Mouse (Mus musculus) CH12.LX (cell line): ENCODE results near the gene Usp49. TPM values are rescaled to one million over a fixed set of nuclear protein-coding genes. Genes with fewer than 3 reads are reported as not detected.

Experiments used
- DNase-seq: peaks from one replicate; pipeline ENCODE4 v3.0.0-alpha.2; 2013; ENCODE audit errors: extremely low read depth
- H3K27ac ChIP-seq: 2 replicates; pipeline ENCODE4 v1.5.1; 2012; ENCODE audit warnings: low read depth, mild to moderate bottlenecking, control low read depth, moderate library complexity; ENCODE audit not compliant: insufficient read depth
- H3K27me3 ChIP-seq: replicated peaks from 2 replicates; pipeline ENCODE3; 2012; ENCODE audit warnings: inconsistent platforms
- H3K36me3 ChIP-seq, 2 experiments: replicated peaks in 1 of 2; 2 replicates each; pipeline versions ENCODE3 to v1.6.1; 2012; ENCODE audit warnings: inconsistent platforms in 1 of 2, low read length in 1 of 2, mild to moderate bottlenecking in 1 of 2, mixed read lengths in 1 of 2, moderate library complexity in 1 of 2; ENCODE audit not compliant: control insufficient read depth in 1 of 2, insufficient read depth in 1 of 2
- H3K4me1 ChIP-seq, 2 experiments: 2 replicates each; pipeline ENCODE4 v1.6.1; 2012; ENCODE audit warnings: inconsistent platforms in 1 of 2, moderate library complexity in 1 of 2; ENCODE audit not compliant: insufficient read depth in 2 of 2, control insufficient read depth in 1 of 2
- H3K4me2 ChIP-seq: 2 replicates; pipeline ENCODE4 v1.6.1; 2012; ENCODE audit warnings: low read depth, mild to moderate bottlenecking, control low read depth; ENCODE audit not compliant: poor library complexity, insufficient read depth, severe bottlenecking
- H3K4me3 ChIP-seq, 3 experiments: fragments of 150-350 bp in 1 of 3; sonication (generic) in 1 of 3; replicated peaks in 1 of 3; 2 replicates each; pipeline versions ENCODE3 to v1.5.1; 2011 to 2012; ENCODE audit warnings: low read depth in 2 of 3, low read length in 2 of 3, mild to moderate bottlenecking in 2 of 3, moderate library complexity in 2 of 3, control low read depth in 1 of 3, improper control_type of control experiment in 1 of 3, inconsistent platforms in 1 of 3, mixed read lengths in 1 of 3; ENCODE audit not compliant: poor library complexity in 1 of 3
- H3K79me2 ChIP-seq: replicated peaks from 2 replicates; pipeline ENCODE4 v1.6.1; 2012; ENCODE audit warnings: mild to moderate bottlenecking, moderate library complexity; ENCODE audit not compliant: control insufficient read depth, poor library complexity, insufficient read depth, severe bottlenecking; ENCODE audit errors: extremely low read depth
- H3K9ac ChIP-seq: 2 replicates; pipeline ENCODE4 v1.6.1; 2012; ENCODE audit warnings: low read depth, mild to moderate bottlenecking, control low read depth, moderate library complexity; ENCODE audit not compliant: insufficient read depth
- H3K9me3 ChIP-seq: replicated peaks from 2 replicates; pipeline ENCODE3; 2012; ENCODE audit warnings: low read length, inconsistent platforms, mixed read lengths
- BHLHE40 ChIP-seq: IDR thresholded peaks from 2 replicates; pipeline ENCODE4 v1.6.1; 2011; ENCODE audit warnings: mild to moderate bottlenecking, low read depth, low read length, improper control_type of control experiment
- CHD1 ChIP-seq: IDR thresholded peaks from 2 replicates; pipeline ENCODE4 v1.6.1; 2012; ENCODE audit warnings: low read depth, low read length, improper control_type of control experiment, inconsistent platforms
- CHD2 ChIP-seq: IDR thresholded peaks from 2 replicates; pipeline ENCODE4 v1.6.1; 2011; ENCODE audit warnings: low read length, improper control_type of control experiment
- E2F4 ChIP-seq: IDR thresholded peaks from 2 replicates; pipeline ENCODE4 v1.6.1; 2011; ENCODE audit warnings: low read depth, low read length, improper control_type of control experiment; ENCODE audit not compliant: insufficient replicate concordance
- ELF1 ChIP-seq: IDR thresholded peaks from 2 replicates; pipeline ENCODE4 v1.6.1; 2014; ENCODE audit warnings: low read depth, mild to moderate bottlenecking, inconsistent platforms, low read length, improper control_type of control experiment
- EP300 ChIP-seq: IDR thresholded peaks from 2 replicates; pipeline ENCODE4 v1.6.1; 2011; ENCODE audit warnings: low read length, improper control_type of control experiment
- GABPA ChIP-seq: IDR thresholded peaks from 2 replicates; pipeline ENCODE4 v1.6.1; 2012; ENCODE audit warnings: low read depth, low read length, improper control_type of control experiment, inconsistent platforms; ENCODE audit not compliant: insufficient replicate concordance
- HCFC1 ChIP-seq: IDR thresholded peaks from 2 replicates; pipeline ENCODE4 v1.6.1; 2012; ENCODE audit warnings: low read depth, mild to moderate bottlenecking, inconsistent platforms, low read length, improper control_type of control experiment
- KAT2A ChIP-seq: IDR thresholded peaks from 2 replicates; pipeline ENCODE4 v1.6.1; 2012; ENCODE audit warnings: low read length, improper control_type of control experiment, inconsistent platforms; ENCODE audit not compliant: insufficient replicate concordance
- MAFK ChIP-seq: IDR thresholded peaks from 2 replicates; pipeline ENCODE4 v1.6.1; 2011; ENCODE audit warnings: low read length, improper control_type of control experiment; ENCODE audit not compliant: insufficient replicate concordance
- MAZ ChIP-seq: IDR thresholded peaks from 2 replicates; pipeline ENCODE4 v1.6.1; 2012; ENCODE audit warnings: low read depth, mild to moderate bottlenecking, inconsistent platforms, low read length, improper control_type of control experiment, moderate library complexity
- MEF2A ChIP-seq: IDR thresholded peaks from 2 replicates; pipeline ENCODE4 v1.6.1; 2014; ENCODE audit warnings: low read depth, mild to moderate bottlenecking, inconsistent platforms, low read length, improper control_type of control experiment, borderline replicate concordance
- MXI1 ChIP-seq: IDR thresholded peaks from 2 replicates; pipeline ENCODE4 v1.6.1; 2011; ENCODE audit warnings: mild to moderate bottlenecking, low read depth, low read length, improper control_type of control experiment
- MYC ChIP-seq: IDR thresholded peaks from 2 replicates; pipeline ENCODE4 v1.6.1; 2011; ENCODE audit warnings: low read depth, mild to moderate bottlenecking, improper control_type of control experiment, low read length
- NELFE ChIP-seq: IDR thresholded peaks from 2 replicates; pipeline ENCODE4 v1.6.1; 2011; ENCODE audit warnings: low read depth, low read length, improper control_type of control experiment
- PAX5 ChIP-seq: IDR thresholded peaks from 2 replicates; pipeline ENCODE4 v1.6.1; 2012; ENCODE audit warnings: low read length, inconsistent platforms, mixed read lengths
- POLR2A ChIP-seq: IDR thresholded peaks from 2 replicates; pipeline ENCODE4 v1.6.1; 2011; ENCODE audit warnings: low read depth, mild to moderate bottlenecking, improper control_type of control experiment, low read length
- POLR2AphosphoS2 ChIP-seq: IDR thresholded peaks from 2 replicates; pipeline ENCODE4 v1.6.1; 2011; ENCODE audit warnings: low read depth, low read length, improper control_type of control experiment
- SIN3A ChIP-seq: IDR thresholded peaks from 2 replicates; pipeline ENCODE4 v1.6.1; 2012; ENCODE audit warnings: low read length, improper control_type of control experiment, inconsistent platforms
- TCF12 ChIP-seq: IDR thresholded peaks from 2 replicates; pipeline ENCODE4 v1.6.1; 2014; ENCODE audit warnings: low read depth, mild to moderate bottlenecking, inconsistent platforms, low read length, improper control_type of control experiment
- UBTF ChIP-seq: IDR thresholded peaks from 2 replicates; pipeline ENCODE4 v1.6.1; 2012; ENCODE audit warnings: low read depth, mild to moderate bottlenecking, inconsistent platforms, low read length, improper control_type of control experiment, moderate library complexity
- USF2 ChIP-seq: conservative IDR thresholded peaks from 2 replicates; pipeline ENCODE4 v1.6.1; 2011; ENCODE audit warnings: low read depth, low read length, improper control_type of control experiment
- ZC3H11A ChIP-seq: IDR thresholded peaks from 2 replicates; pipeline ENCODE4 v1.6.1; 2012; ENCODE audit warnings: low read depth, mild to moderate bottlenecking, inconsistent platforms, low read length, improper control_type of control experiment
- ZKSCAN1 ChIP-seq: IDR thresholded peaks from 2 replicates; pipeline ENCODE4 v1.6.1; 2012; ENCODE audit warnings: low read depth, inconsistent platforms, low read length, improper control_type of control experiment, borderline replicate concordance
- ZMIZ1 ChIP-seq: IDR thresholded peaks from 2 replicates; pipeline ENCODE4 v1.6.1; 2012; ENCODE audit warnings: low read depth, mild to moderate bottlenecking, inconsistent platforms, low read length, improper control_type of control experiment
- dilution Hi-C: fragments of 300-500 bp; cut with MboI; formaldehyde crosslinking; loops from 2 replicates; pipeline ENCODE4 v1.14.3; 2020; ENCODE audit warnings: low sequenced_read_pairs; ENCODE audit not compliant: extremely low pct_unique_long_range_greater_than_20kb, extremely low pct_ligation_motif_present
- in situ Hi-C: fragments of 300-500 bp; cut with MboI; formaldehyde crosslinking; loops from 3 replicates; pipeline ENCODE4 v1.14.3; 2019; ENCODE audit warnings: low sequenced_read_pairs, low pct_ligation_motif_present, low pct_unique_long_range_greater_than_20kb, mixed read lengths
- polyA plus RNA-seq: library from polyadenylated mRNA; unstranded; fragments of >175 nt; gene quantifications from 2 replicates; pipeline ENCODE4 v1.2.1, GENCODE M21; 2012; ENCODE audit warnings: low read depth; ENCODE audit not compliant: insufficient read length
- total RNA-seq, 2 experiments: library from RNA; depleted of rRNA; stranded (reverse); fragments of 300-350 nt in 1 of 2; fragments of >200 nt in 1 of 2; gene quantifications; 2 replicates each; pipeline ENCODE4 v1.2.3; 2012 to 2014

Gene Usp49
- total and polyA plus RNA-seq, 3 experiments, result 2.6 to 4.3 (median 3.4) TPM

DNA sequence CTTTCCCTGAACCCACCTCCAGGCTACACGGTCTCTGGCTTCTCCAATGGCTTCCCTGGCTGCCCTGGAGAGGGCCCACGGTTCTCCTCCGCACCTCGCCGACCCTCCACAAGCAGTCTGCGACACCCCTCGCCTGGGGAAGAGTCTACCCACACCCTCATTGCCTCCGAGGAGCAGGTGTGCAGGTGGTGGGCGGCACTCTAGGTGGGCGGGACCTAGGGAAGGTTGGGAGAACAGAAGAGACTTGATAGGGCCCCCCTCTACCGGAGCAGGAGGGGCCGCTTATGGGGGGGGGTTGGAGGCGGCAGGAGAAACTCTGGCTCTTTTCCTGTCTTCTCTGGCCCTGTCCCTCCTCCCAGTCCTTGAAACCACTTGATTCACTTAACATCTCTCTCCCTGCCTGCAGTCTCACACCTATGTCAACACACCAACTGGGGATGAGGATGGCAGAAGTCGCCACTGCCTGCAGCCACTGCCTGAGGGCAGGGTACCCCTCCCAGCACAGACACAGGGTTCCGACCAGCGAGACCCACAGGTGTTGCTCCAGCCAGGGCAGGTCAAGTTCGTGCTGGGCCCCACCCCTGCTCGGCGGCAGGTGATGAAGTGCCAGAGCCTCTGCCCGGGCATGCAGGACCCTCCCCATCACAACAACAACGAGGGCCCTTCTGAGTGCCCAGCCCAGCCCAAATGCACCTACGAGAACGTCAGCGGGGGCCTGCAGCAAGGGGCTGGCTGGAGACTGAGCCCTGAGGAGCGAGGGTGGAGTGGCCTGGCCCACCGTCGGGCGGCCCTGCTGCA lies 72.3 kb downstream of the Usp49 start:
- dilution Hi-C loops (no loop called here), in situ Hi-C loops (no loop called here)
- H3K4me2 ChIP-seq, result no peak overlapping the region
- peaks cover 2 to 15% of the 10 kb centered on the region in 2 experiments for H3K36me3 ChIP-seq
- no peaks in the 10 kb centered on the region for H3K9me3 ChIP-seq
- H3K27ac ChIP-seq, result no peak overlapping the region
- no peaks in the 10 kb centered on the region for H3K79me2 ChIP-seq
- no peak overlapping the region for H3K9ac ChIP-seq
- no peaks in the 10 kb centered on the region for H3K4me1 ChIP-seq
- H3K27me3 ChIP-seq, result peaks cover 16% of the 10 kb centered on the region
- no peak overlapping the region for H3K4me3 ChIP-seq
- TF ChIP-seq POLR2A (no peak), UBTF (no peak), BHLHE40 (no peak), ZKSCAN1 (no peak), PAX5 (no peak), MYC (no peak), SIN3A (no peak), GABPA (no peak), ZC3H11A (no peak), KAT2A (no peak), ELF1 (no peak), MAZ (no peak), CHD1 (no peak), EP300 (no peak), E2F4 (no peak), USF2 (no peak)
- DNase-seq, result no peak

DNA sequence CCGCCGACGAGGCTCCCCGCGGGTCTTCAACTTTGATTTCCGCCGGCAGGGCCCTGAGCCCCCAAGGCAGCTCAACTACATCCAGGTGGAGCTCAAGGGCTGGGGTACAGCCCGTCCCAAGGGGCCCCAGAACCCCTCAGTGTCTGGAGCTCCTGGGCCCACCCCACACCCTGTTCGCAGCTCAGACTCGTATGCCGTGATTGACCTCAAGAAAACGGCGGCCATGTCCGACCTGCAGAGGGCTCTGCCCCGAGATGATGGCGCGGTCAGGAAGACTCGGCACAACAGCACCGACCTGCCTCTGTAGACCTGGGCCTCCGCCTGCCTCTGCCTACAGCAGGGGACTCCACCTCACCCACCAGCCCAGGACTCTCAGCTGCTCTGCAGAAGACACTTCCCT lies 73.1 kb downstream of the Usp49 start:
- Histone ChIP-seq H3K4me1 (no peaks in the 10 kb centered on the region), H3K27ac (no peak overlapping the region), H3K9ac (no peak overlapping the region), H3K4me2 (no peak overlapping the region), H3K79me2 (no peaks in the 10 kb centered on the region), H3K27me3 (peaks cover 17% of the 10 kb centered on the region), H3K4me3 (no peak overlapping the region), H3K36me3 (peaks cover 2 to 15% of the 10 kb centered on the region in 2 experiments), H3K9me3 (no peaks in the 10 kb centered on the region)
- no peak for DNase-seq
- in situ Hi-C loops (no loop called here), dilution Hi-C loops (no loop called here)
- TF ChIP-seq ZC3H11A, result no peak
- no peak for TF ChIP-seq MYC
- TF ChIP-seq BHLHE40, result no peak
- TF ChIP-seq CHD1, result no peak
- TF ChIP-seq HCFC1, result no peak
- no peak for TF ChIP-seq PAX5
- no peak for TF ChIP-seq MXI1
- no peak for TF ChIP-seq POLR2AphosphoS2
- no peak for TF ChIP-seq CHD2
- no peak for TF ChIP-seq MAFK
- TF ChIP-seq NELFE, result no peak
- no peak for TF ChIP-seq USF2
- no peak for TF ChIP-seq ZMIZ1
- no peak for TF ChIP-seq MEF2A
- no peak for TF ChIP-seq KAT2A
- TF ChIP-seq TCF12, result no peak
- no peak for TF ChIP-seq SIN3A
